Comparison of ENCODE assay signal across 30 mouse cellular contexts in genomic region chr16:92089225-92089624, GRCm38 (mm10). TPM values are rescaled to one million over a fixed set of nuclear protein-coding genes. Genes with fewer than 3 reads are reported as not detected.
DNase-seq lines count a peak whose midpoint lies in the region; ATAC-seq and TF ChIP-seq lines count a peak whose summit lies in the region.
"Had no signal": no experiment of that assay in that cellular context is flagged by ENCODE, and none has a peak within 500 bp of the region (broad histone marks: within the 10 kb centered on the region; RNA-seq: fewer than 3 reads in every experiment).

No protein-coding gene starts in this region.

- no peaks in the 10 kb centered on the region for H3K27me3 ChIP-seq in heart, embryonic 12.5 days (replicated peaks)
- H3K27me3 ChIP-seq in intestine, postnatal 0 days (replicated peaks; ENCODE audit: control insufficient read depth, insufficient read depth, low read length), result no peaks in the 10 kb centered on the region
- no peaks in the 10 kb centered on the region for H3K27me3 ChIP-seq in midbrain, embryonic 11.5 days (ENCODE audit: control insufficient read depth, insufficient read depth, low read length)
- H3K27me3 ChIP-seq: embryonic facial prominence, embryonic 12.5 days; embryonic facial prominence, embryonic 15.5 days; forebrain, embryonic 13.5 days; heart, embryonic 13.5 days had no signal

- H3K9me3 ChIP-seq in heart, embryonic 12.5 days (replicated peaks), result no peaks in the 10 kb centered on the region
- no peaks in the 10 kb centered on the region for H3K9me3 ChIP-seq in intestine, postnatal 0 days (ENCODE audit: control insufficient read depth)
- no peaks in the 10 kb centered on the region for H3K9me3 ChIP-seq in midbrain, embryonic 11.5 days (ENCODE audit: control insufficient read depth, low read length)
- H3K9me3 ChIP-seq: embryonic facial prominence, embryonic 12.5 days; embryonic facial prominence, embryonic 15.5 days; forebrain, embryonic 13.5 days; heart, embryonic 13.5 days had no signal

- TF ChIP-seq CTCF in intestine, postnatal 0 days (IDR thresholded peaks at IDR 0.05; ENCODE audit: low read depth), result no peak

- WGBS in heart, embryonic 12.5 days, result 65% methylated on average over 3 of the region's 3 CpGs
- WGBS in intestine, postnatal 0 days, result 76% methylated on average over 3 of the region's 3 CpGs
- WGBS in midbrain, embryonic 11.5 days, result 69% methylated on average over 3 of the region's 3 CpGs

- H3K4me3 ChIP-seq in heart, embryonic 12.5 days, result no peak overlapping the region
- H3K4me3 ChIP-seq in brown adipose tissue, adult 24 weeks (ENCODE audit: insufficient read depth, low read depth, low read length), result no peak overlapping the region
- H3K4me3 ChIP-seq in intestine, postnatal 0 days (ENCODE audit: low read depth, low read length), result no peak overlapping the region
- H3K4me3 ChIP-seq in midbrain, embryonic 11.5 days (ENCODE audit: low read depth, low read length), result no peak overlapping the region
- H3K4me3 ChIP-seq: embryonic facial prominence, embryonic 12.5 days; embryonic facial prominence, embryonic 15.5 days; forebrain, embryonic 13.5 days; heart, embryonic 13.5 days had no signal

- 0 out of 2 replicates have a peak, but pooled peaks cover 7% of the 10 kb centered on the region for H3K4me1 ChIP-seq in heart, embryonic 12.5 days (replicated peaks)
- peaks cover 13% of the 10 kb centered on the region for H3K4me1 ChIP-seq in brown adipose tissue, adult 24 weeks (ENCODE audit: control insufficient read depth, insufficient read depth, insufficient read length, low read length)
- H3K4me1 ChIP-seq in intestine, postnatal 0 days (replicated peaks; ENCODE audit: control insufficient read depth, insufficient read depth, low read length), result no peaks in the 10 kb centered on the region
- no peaks in the 10 kb centered on the region for H3K4me1 ChIP-seq in midbrain, embryonic 11.5 days (ENCODE audit: control insufficient read depth, insufficient read depth, low read length)
- H3K4me1 ChIP-seq: embryonic facial prominence, embryonic 15.5 days; forebrain, embryonic 13.5 days; heart, embryonic 13.5 days had no signal

- H3K36me3 ChIP-seq in heart, embryonic 12.5 days, result no peaks in the 10 kb centered on the region
- H3K36me3 ChIP-seq in intestine, postnatal 0 days (ENCODE audit: control insufficient read depth, insufficient read depth), result no peaks in the 10 kb centered on the region; the same call in 1 of the 2 replicates
- no peaks in the 10 kb centered on the region for H3K36me3 ChIP-seq in midbrain, embryonic 11.5 days (ENCODE audit: control insufficient read depth, insufficient read depth, low read length)
- H3K36me3 ChIP-seq: embryonic facial prominence, embryonic 12.5 days; embryonic facial prominence, embryonic 15.5 days; heart, embryonic 13.5 days had no signal

- H3K4me2 ChIP-seq in heart, embryonic 12.5 days, result no peak overlapping the region
- H3K4me2 ChIP-seq in intestine, postnatal 0 days (replicated peaks; ENCODE audit: low read depth), result no peak overlapping the region
- H3K4me2 ChIP-seq in midbrain, embryonic 11.5 days, result no peak overlapping the region
- H3K4me2 ChIP-seq: embryonic facial prominence, embryonic 12.5 days; embryonic facial prominence, embryonic 15.5 days; forebrain, embryonic 13.5 days; heart, embryonic 13.5 days; hindbrain, embryonic 14.5 days had no signal

- DNase-seq in heart, adult 11 months, result peak; percentile 76
- DNase-seq in thymus, postnatal 0 days (ENCODE audit: low spot score), result no peak
- no peak for DNase-seq in midbrain, embryonic 11.5 days (ENCODE audit: low spot score, missing footprints)
- DNase-seq: adrenal gland, adult 2 months; adrenal gland, postnatal 14 days; cerebellum, adult 11 months; cerebellum, adult 2 months; cerebellum, adult 9-11 months; cerebellum, postnatal 25 days; gastrocnemius, postnatal 10 days; gastrocnemius, postnatal 36 days; heart, adult 18-20 months; heart, postnatal 14 days; heart, postnatal 4 days had no signal

- no peak for ATAC-seq in heart, embryonic 12.5 days (ENCODE audit: insufficient number of reproducible peaks, low FRiP score)
- peak; percentile 54 for ATAC-seq in megakaryocyte, adult 5-6 weeks (ENCODE audit: poor library complexity, severe bottlenecking)
- no peak for ATAC-seq in intestine, postnatal 0 days
- no peak for ATAC-seq in midbrain, embryonic 11.5 days (ENCODE audit: low FRiP score)
- ATAC-seq: forebrain, embryonic 13.5 days; forebrain, embryonic 16.5 days; hindbrain, postnatal 0 days; inflammation-experienced regulatory T-cells, adult 6 months had no signal

- no peak overlapping the region for H3K9ac ChIP-seq in heart, embryonic 12.5 days
- H3K9ac ChIP-seq in intestine, postnatal 0 days (ENCODE audit: low read depth, low read length), result no peak overlapping the region
- H3K9ac ChIP-seq in midbrain, embryonic 11.5 days (ENCODE audit: low read length), result no peak overlapping the region
- H3K9ac ChIP-seq: embryonic facial prominence, embryonic 12.5 days; embryonic facial prominence, embryonic 15.5 days; forebrain, embryonic 13.5 days; heart, embryonic 13.5 days; hindbrain, embryonic 14.5 days had no signal

- H3K27ac ChIP-seq in heart, embryonic 12.5 days (ENCODE audit: poor library complexity, severe bottlenecking), result no peak overlapping the region
- 0 out of 2 replicates have a peak overlapping the region, but pooled peaks have one; percentile 30 for H3K27ac ChIP-seq in brown adipose tissue, adult 24 weeks (replicated peaks; ENCODE audit: low read depth, low read length)
- H3K27ac ChIP-seq in intestine, postnatal 0 days (ENCODE audit: low read depth, low read length), result no peak overlapping the region
- H3K27ac ChIP-seq in midbrain, embryonic 11.5 days (ENCODE audit: low read depth, low read length), result no peak overlapping the region
- H3K27ac ChIP-seq: embryonic facial prominence, embryonic 12.5 days; embryonic facial prominence, embryonic 15.5 days; forebrain, embryonic 13.5 days; heart, embryonic 13.5 days; hindbrain, embryonic 14.5 days; hindbrain, postnatal 0 days had no signal

RNA-seq across cellular contexts. Expression of gene Slc5a3, which starts 31.1 kb away (rescaled TPM):
- polyA plus RNA-seq in heart, embryonic 12.5 days (2016; fragmentation: Nextera tagmentation; extraction: Ambion mirVana), result 5.9 and 6.4 TPM in 2 replicates
- 9.0 and 12.6 TPM in 2 replicates for polyA plus RNA-seq in brown adipose tissue, adult 24 weeks (2012; ENCODE audit: insufficient read depth, insufficient read length, missing spikeins)
- 0.65 and 0.78 TPM in 2 replicates for total RNA-seq in megakaryocyte, adult 5-6 weeks (2015)
- total RNA-seq in megakaryocyte, adult 5-6 weeks (2017), result 0.95 and 1.2 TPM in 2 replicates
- polyA plus RNA-seq in intestine, postnatal 0 days (2015; fragmentation: Nextera tagmentation; extraction: Ambion mirVana), result 1.1 TPM in 2 replicates
- 1.5 and 2.4 TPM in 2 replicates for polyA plus RNA-seq in thymus, postnatal 0 days (2015; fragmentation: Nextera tagmentation; extraction: Ambion mirVana)
- 11.5 and 13.7 TPM in 2 replicates for polyA plus RNA-seq in midbrain, embryonic 11.5 days (2014; fragmentation: Nextera tagmentation; extraction: Ambion mirVana)

RNA-seq across cellular contexts. Expression of gene Gm49711, which starts 31.1 kb away (rescaled TPM):
- polyA plus RNA-seq in heart, embryonic 12.5 days (2016; fragmentation: Nextera tagmentation; extraction: Ambion mirVana), result 0.15 TPM in 1 of 2 replicates, not detected in the other
- not detected in 2 replicates for polyA plus RNA-seq in brown adipose tissue, adult 24 weeks (2012; ENCODE audit: insufficient read depth, insufficient read length, missing spikeins)
- total RNA-seq in megakaryocyte, adult 5-6 weeks (2015), result not detected in 2 replicates
- total RNA-seq in megakaryocyte, adult 5-6 weeks (2017), result not detected in 2 replicates
- not detected in 2 replicates for polyA plus RNA-seq in intestine, postnatal 0 days (2015; fragmentation: Nextera tagmentation; extraction: Ambion mirVana)
- not detected in 2 replicates for polyA plus RNA-seq in thymus, postnatal 0 days (2015; fragmentation: Nextera tagmentation; extraction: Ambion mirVana)
- 0.19 TPM in 1 of 2 replicates, not detected in the other for polyA plus RNA-seq in midbrain, embryonic 11.5 days (2014; fragmentation: Nextera tagmentation; extraction: Ambion mirVana)
- total RNA-seq: adrenal gland, adult 2 months; adrenal gland, postnatal 14 days; common myeloid progenitor, adult 5-6 weeks; gastrocnemius, adult 18-20 months; gastrocnemius, postnatal 10 days; gastrocnemius, postnatal 36 days; heart, adult 18-20 months; heart, postnatal 14 days; heart, postnatal 4 days; hindbrain, postnatal 0 days; MEL had no signal
- polyA plus RNA-seq: heart, embryonic 16.5 days; inflammation-experienced regulatory T-cells, adult 6 months had no signal

RNA-seq across cellular contexts. Expression of gene Mrps6, which starts 31.2 kb away (rescaled TPM):
- 112 and 118 TPM in 2 replicates for polyA plus RNA-seq in heart, embryonic 12.5 days (2016; fragmentation: Nextera tagmentation; extraction: Ambion mirVana)
- polyA plus RNA-seq in brown adipose tissue, adult 24 weeks (2012; ENCODE audit: insufficient read depth, insufficient read length, missing spikeins), result 108 and 144 TPM in 2 replicates
- 8.9 and 10.2 TPM in 2 replicates for total RNA-seq in megakaryocyte, adult 5-6 weeks (2015)
- total RNA-seq in megakaryocyte, adult 5-6 weeks (2017), result 6.6 and 12.8 TPM in 2 replicates
- polyA plus RNA-seq in intestine, postnatal 0 days (2015; fragmentation: Nextera tagmentation; extraction: Ambion mirVana), result 71.4 and 76.6 TPM in 2 replicates
- polyA plus RNA-seq in thymus, postnatal 0 days (2015; fragmentation: Nextera tagmentation; extraction: Ambion mirVana), result 119 and 133 TPM in 2 replicates
- 118 and 122 TPM in 2 replicates for polyA plus RNA-seq in midbrain, embryonic 11.5 days (2014; fragmentation: Nextera tagmentation; extraction: Ambion mirVana)
